Mouse (Mus musculus) kidney, embryonic 14.5 days (tissue): ENCODE measurements around the gene Fam117a. TPM values are rescaled to one million over a fixed set of nuclear protein-coding genes. Genes with fewer than 3 reads are reported as not detected.

Experiments used
- ATAC-seq: fragments of 200-750 bp; cut with Nextera tagmentation; 2 replicates; pipeline ENCODE4 v1.8.0; 2017; ENCODE audit warnings: moderate number of reproducible peaks, mild to moderate bottlenecking, moderate TSS enrichment, moderate library complexity; ENCODE audit not compliant: low FRiP score, low TSS enrichment
- H3K27ac ChIP-seq: fragments of 300-500 bp; sonication (generic); 2 replicates; pipeline ENCODE4 v1.5.1; 2014; ENCODE audit warnings: low read depth, mild to moderate bottlenecking, low read length, moderate library complexity, mixed read lengths
- H3K27me3 ChIP-seq: fragments of 300-500 bp; sonication (generic); 2 replicates; pipeline ENCODE4 v1.6.1; 2014; ENCODE audit warnings: mild to moderate bottlenecking, low read length; ENCODE audit not compliant: control insufficient read depth, insufficient read depth
- H3K36me3 ChIP-seq: fragments of 300-500 bp; sonication (generic); 2 replicates; pipeline ENCODE4 v1.6.1; 2014; ENCODE audit warnings: low read length, mixed read lengths; ENCODE audit not compliant: control insufficient read depth, insufficient read depth
- H3K4me1 ChIP-seq: fragments of 300-500 bp; sonication (generic); 2 replicates; pipeline ENCODE4 v1.6.1; 2014; ENCODE audit warnings: low read length, mixed read lengths; ENCODE audit not compliant: control insufficient read depth, insufficient read depth
- H3K4me2 ChIP-seq: fragments of 300-500 bp; sonication (generic); replicated peaks from 2 replicates; pipeline ENCODE4 v1.6.1; 2014; ENCODE audit warnings: low read depth, mild to moderate bottlenecking, low read length
- H3K4me3 ChIP-seq: fragments of 300-500 bp; sonication (generic); 2 replicates; pipeline ENCODE4 v1.5.1; 2014; ENCODE audit warnings: mild to moderate bottlenecking, low read length
- H3K9ac ChIP-seq: fragments of 300-500 bp; sonication (generic); 2 replicates; pipeline ENCODE4 v1.6.1; 2014; ENCODE audit warnings: low read depth, mild to moderate bottlenecking, low read length, moderate library complexity
- H3K9me3 ChIP-seq: fragments of 300-500 bp; sonication (generic); 2 replicates; pipeline ENCODE4 v1.6.1; 2016; ENCODE audit warnings: low read length; ENCODE audit not compliant: control insufficient read depth
- WGBS: fragments of 180-500 bp; shearing (Covaris S2); extraction: QIAGEN DNeasy Blood & Tissue Kit; methylation state at CpG from one replicate; pipeline ENCODE4 v1.1.7; 2014; 5-methylcytosine and 5-hydroxymethylcytosine counted together
- polyA plus RNA-seq: library from polyadenylated mRNA; unstranded; fragments of >200 nt; fragmentation: Nextera tagmentation; extraction: Ambion mirVana; gene quantifications from 2 replicates; pipeline ENCODE4 v1.2.1, GENCODE M21; 2014

The Fam117a gene
- polyA plus RNA-seq, 1 experiment from 2014 or later, result 13.0 TPM

- Histone ChIP-seq H3K9me3 (no peaks in the 10 kb centered on the region), H3K27ac (no peak overlapping the region), H3K9ac (no peak overlapping the region), H3K4me3 (no peak overlapping the region), H3K36me3 (no peaks in the 10 kb centered on the region), H3K4me2 (no peak overlapping the region), H3K27me3 (no peaks in the 10 kb centered on the region), H3K4me1 (no peaks in the 10 kb centered on the region)
- no peak for ATAC-seq
- 93% methylated on average over 10 of the region's 10 CpGs for WGBS
Observed at GRCm38 (mm10) chr11:95324181-95324580, 12.6 kb upstream of the Fam117a start.

- H3K4me3 ChIP-seq, result no peak overlapping the region
- H3K9me3 ChIP-seq, result no peaks in the 10 kb centered on the region
- WGBS, result 83% methylated on average over 4 of the region's 4 CpGs
- H3K4me2 ChIP-seq, result no peak overlapping the region
- H3K27me3 ChIP-seq, result no peaks in the 10 kb centered on the region
- H3K36me3 ChIP-seq, result no peaks in the 10 kb centered on the region
- ATAC-seq, result no peak
- H3K27ac ChIP-seq, result no peak overlapping the region
- H3K4me1 ChIP-seq, result no peaks in the 10 kb centered on the region
- H3K9ac ChIP-seq, result no peak overlapping the region
Observed at GRCm38 (mm10) chr11:95325832-95326231, 11.0 kb upstream of the Fam117a start.

GRCm38 (mm10) chr11:95326243-95326642 is 10.6 kb upstream of the Fam117a start:
- no peak overlapping the region for H3K27ac ChIP-seq
- WGBS, result 77% methylated on average over 11 of the region's 11 CpGs
- H3K9ac ChIP-seq, result no peak overlapping the region

GRCm38 (mm10) chr11:95328629-95329028 is 8.2 kb upstream of the Fam117a start:
- no peak for ATAC-seq
- H3K36me3 ChIP-seq, result no peaks in the 10 kb centered on the region
- H3K4me3 ChIP-seq, result no peak overlapping the region
- H3K4me1 ChIP-seq, result no peaks in the 10 kb centered on the region
- no peaks in the 10 kb centered on the region for H3K27me3 ChIP-seq
- H3K9ac ChIP-seq, result no peak overlapping the region
- H3K27ac ChIP-seq, result no peak overlapping the region
- no peak overlapping the region for H3K4me2 ChIP-seq
- 82% methylated on average over 5 of the region's 5 CpGs for WGBS
- no peaks in the 10 kb centered on the region for H3K9me3 ChIP-seq

More at GRCm38 (mm10) chr11:95326243-95326642, 10.6 kb upstream of the Fam117a start:
- Histone ChIP-seq H3K4me1 (no peaks in the 10 kb centered on the region), H3K36me3 (no peaks in the 10 kb centered on the region), H3K27me3 (no peaks in the 10 kb centered on the region), H3K9me3 (no peaks in the 10 kb centered on the region), H3K4me3 (no peak overlapping the region), H3K4me2 (no peak overlapping the region)
- no peak for ATAC-seq

- no peak for ATAC-seq
- H3K4me2 ChIP-seq, result no peak overlapping the region
- no peak overlapping the region for H3K27ac ChIP-seq
- no peaks in the 10 kb centered on the region for H3K36me3 ChIP-seq
- no peak overlapping the region for H3K9ac ChIP-seq
- no peaks in the 10 kb centered on the region for H3K4me1 ChIP-seq
- 58% methylated on average over 1 of the region's 1 CpGs for WGBS
- no peaks in the 10 kb centered on the region for H3K27me3 ChIP-seq
- H3K4me3 ChIP-seq, result no peak overlapping the region
- no peaks in the 10 kb centered on the region for H3K9me3 ChIP-seq
Observed at GRCm38 (mm10) chr11:95330662-95331061, 6.2 kb upstream of the Fam117a start.

GRCm38 (mm10) chr11:95333209-95333608 is 3.6 kb upstream of the Fam117a start:
- Histone ChIP-seq H3K36me3 (no peaks in the 10 kb centered on the region), H3K4me2 (no peak overlapping the region), H3K27me3 (no peaks in the 10 kb centered on the region), H3K9me3 (no peaks in the 10 kb centered on the region), H3K9ac (no peak overlapping the region), H3K4me1 (no peaks in the 10 kb centered on the region), H3K27ac (no peak overlapping the region), H3K4me3 (no peak overlapping the region)
- no peak for ATAC-seq
- 57% methylated on average over 4 of the region's 4 CpGs for WGBS

GRCm38 (mm10) chr11:95333805-95334204 is 3.0 kb upstream of the Fam117a start:
- Histone ChIP-seq H3K4me3 (no peak overlapping the region), H3K36me3 (no peaks in the 10 kb centered on the region), H3K4me1 (peaks cover 3% of the 10 kb centered on the region; the same call in 1 of the 2 replicates), H3K27ac (no peak overlapping the region), H3K9ac (no peak overlapping the region), H3K9me3 (no peaks in the 10 kb centered on the region), H3K27me3 (no peaks in the 10 kb centered on the region), H3K4me2 (no peak overlapping the region)
- no peak for ATAC-seq
- 85% methylated on average over 9 of the region's 9 CpGs for WGBS

- Histone ChIP-seq H3K4me1 (peaks cover 9% of the 10 kb centered on the region), H3K36me3 (no peaks in the 10 kb centered on the region), H3K4me3 (no peak overlapping the region), H3K4me2 (no peak overlapping the region), H3K9me3 (no peaks in the 10 kb centered on the region), H3K27ac (no peak overlapping the region), H3K9ac (no peak overlapping the region), H3K27me3 (no peaks in the 10 kb centered on the region)
- no peak for ATAC-seq
- 73% methylated on average over 5 of the region's 5 CpGs for WGBS
Observed at GRCm38 (mm10) chr11:95334448-95335060, 2.3 kb upstream of the Fam117a start.

- H3K4me1 ChIP-seq, result peaks cover 12% of the 10 kb centered on the region
- peak overlapping the region; percentile 48 for H3K4me2 ChIP-seq
- H3K9ac ChIP-seq, result peak overlapping the region; percentile 79
- H3K4me3 ChIP-seq, result peak overlapping the region; percentile 85
- H3K27ac ChIP-seq, result peak overlapping the region; percentile 63; the same call in 1 of the 2 replicates
- peak; percentile 74 for ATAC-seq
- H3K36me3 ChIP-seq, result no peaks in the 10 kb centered on the region
- H3K27me3 ChIP-seq, result no peaks in the 10 kb centered on the region
- no peaks in the 10 kb centered on the region for H3K9me3 ChIP-seq
- under 1% methylated on average over 48 of the region's 50 CpGs for WGBS
Observed at GRCm38 (mm10) chr11:95337129-95337813, 453 bp downstream of the Fam117a start.
